Mouse (Mus musculus): Measurements from ENCODE around the gene Agrp. TPM values are rescaled to one million over a fixed set of nuclear protein-coding genes. Genes with fewer than 3 reads are reported as not detected.

The Agrp gene
- polyA plus RNA-seq, 1 experiment from 2014 or later: 0.89 TPM

DNA sequence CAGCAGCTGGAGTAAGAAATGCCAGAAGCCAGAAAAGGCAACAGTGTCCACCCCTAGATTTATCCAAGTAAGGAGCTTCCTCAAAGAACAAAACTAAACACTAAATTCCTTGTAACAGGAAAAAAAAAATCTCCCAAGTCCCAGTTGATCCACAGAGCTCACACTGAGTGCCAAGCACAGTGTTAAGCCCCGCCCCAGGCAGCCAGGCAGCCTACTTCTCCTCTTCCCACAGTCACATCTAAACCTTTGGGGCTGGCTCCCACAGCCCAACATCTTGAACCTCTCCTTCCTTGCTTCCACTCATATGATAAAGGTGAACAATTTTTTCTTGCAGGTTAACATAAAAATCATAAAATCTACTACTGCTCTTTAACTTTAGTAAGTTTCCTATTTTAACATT is 73.3 kb downstream of the Agrp start:
- Histone ChIP-seq H3K9ac (no peak overlapping the region), H3K27ac (ENCODE audit: low read depth) (no peak overlapping the region), H3K36me3 (ENCODE audit: insufficient read depth) (peaks cover 5% of the 10 kb centered on the region; the same call in 1 of the 2 replicates), H3K4me2 (no peak overlapping the region), H3K9me3 (ENCODE audit: low read depth, low read length) (no peaks in the 10 kb centered on the region), H3K4me3 (ENCODE audit: low read depth, low read length) (no peak overlapping the region), H3K4me1 (ENCODE audit: insufficient read depth) (peaks cover 10% of the 10 kb centered on the region), H3K27me3 (ENCODE audit: insufficient read depth, low read length) (no peaks in the 10 kb centered on the region)
- no peak for TF ChIP-seq CTCF (IDR thresholded peaks at IDR 0.05; ENCODE audit: low read depth)
- WGBS: 87% methylated on average over 1 of the region's 1 CpGs
- no peak for DNase-seq
- no peak for ATAC-seq (ENCODE audit: insufficient read depth)

DNA sequence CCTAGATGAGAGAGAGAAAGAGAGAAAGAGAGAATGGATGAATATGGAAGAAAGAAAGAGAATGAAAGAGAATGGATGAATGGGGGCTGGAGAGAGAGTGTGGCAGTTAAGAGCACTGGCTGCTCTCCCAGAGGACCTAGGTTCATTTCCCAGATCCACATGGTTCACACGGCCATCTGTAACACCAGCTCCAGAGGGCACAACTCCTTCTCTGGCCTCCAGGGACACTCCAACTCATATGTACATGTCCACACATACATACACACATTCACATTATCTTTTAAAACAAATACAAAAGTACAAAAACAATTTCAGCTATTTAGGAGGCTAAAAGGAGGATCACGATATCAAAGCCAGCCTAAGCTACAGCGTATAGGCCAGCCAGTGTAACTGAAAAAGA is 74.3 kb downstream of the Agrp start:
- Histone ChIP-seq H3K4me2 (no peak overlapping the region), H3K27ac (ENCODE audit: low read depth) (no peak overlapping the region), H3K4me1 (ENCODE audit: insufficient read depth) (peaks cover 10% of the 10 kb centered on the region), H3K36me3 (ENCODE audit: insufficient read depth) (peaks cover 5% of the 10 kb centered on the region; the same call in 1 of the 2 replicates), H3K4me3 (ENCODE audit: low read depth, low read length) (no peak overlapping the region), H3K9ac (no peak overlapping the region), H3K9me3 (ENCODE audit: low read depth, low read length) (no peaks in the 10 kb centered on the region), H3K27me3 (ENCODE audit: insufficient read depth, low read length) (no peaks in the 10 kb centered on the region)
- ATAC-seq (ENCODE audit: insufficient read depth) (no peak), DNase-seq (no peak)
- WGBS: 87% methylated on average over 3 of the region's 3 CpGs
- no peak for TF ChIP-seq CTCF (IDR thresholded peaks at IDR 0.05; ENCODE audit: low read depth)

DNA sequence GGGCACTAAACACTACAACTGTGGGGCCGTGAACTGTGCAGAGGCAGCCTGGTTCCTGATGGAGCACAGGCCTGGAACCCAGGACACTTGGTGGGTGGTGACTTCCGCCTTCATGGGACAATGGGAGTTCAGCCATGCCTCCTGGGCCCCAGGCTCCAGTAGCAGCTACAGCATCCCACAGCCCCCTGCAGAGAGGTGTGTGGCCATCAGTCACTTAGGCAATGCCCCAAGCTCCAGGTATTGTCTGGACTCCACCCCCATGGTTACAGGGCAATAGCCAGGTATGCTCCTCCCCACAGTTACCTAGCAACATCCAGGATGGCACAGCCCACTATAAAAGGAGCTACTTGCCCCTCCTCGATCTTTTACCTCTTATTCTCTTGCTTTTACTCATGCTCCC is 82.0 kb downstream of the Agrp start:
- no peak for TF ChIP-seq CTCF (IDR thresholded peaks at IDR 0.05; ENCODE audit: low read depth)

DNA sequence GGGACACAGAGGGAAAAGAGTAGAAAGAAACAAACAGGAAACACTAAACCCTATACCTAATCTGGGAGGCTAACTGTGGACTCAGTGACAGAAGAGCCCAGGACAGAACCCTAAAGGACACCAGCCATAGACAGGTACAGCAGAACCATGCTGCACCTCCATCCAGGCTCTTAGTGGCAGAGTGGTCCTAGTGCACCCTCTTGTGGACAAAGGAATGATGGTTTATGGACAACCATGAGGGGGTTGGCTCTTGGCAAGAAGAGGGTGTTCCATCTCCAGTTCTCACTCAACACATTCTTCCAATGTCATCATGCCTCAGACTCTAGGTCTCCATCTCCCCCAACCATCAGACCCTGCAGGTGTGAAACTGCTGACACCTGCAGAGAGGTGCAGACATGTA is 83.1 kb downstream of the Agrp start:
- no peaks in the 10 kb centered on the region for H3K27me3 ChIP-seq (ENCODE audit: insufficient read depth, low read length)
- no peak overlapping the region for H3K4me3 ChIP-seq (ENCODE audit: low read depth, low read length)
- H3K4me1 ChIP-seq (ENCODE audit: insufficient read depth): no peaks in the 10 kb centered on the region
- peak; percentile 86 for DNase-seq
- no peak overlapping the region for H3K4me2 ChIP-seq
- peak; percentile 94 for TF ChIP-seq CTCF (IDR thresholded peaks at IDR 0.05; ENCODE audit: low read depth)
- H3K9me3 ChIP-seq (ENCODE audit: low read depth, low read length): no peaks in the 10 kb centered on the region
- no peak overlapping the region for H3K27ac ChIP-seq (ENCODE audit: low read depth)
- H3K36me3 ChIP-seq (ENCODE audit: insufficient read depth): peaks cover 10% of the 10 kb centered on the region; the same call in 1 of the 2 replicates
- peak; percentile 77 for ATAC-seq (ENCODE audit: insufficient read depth)
- H3K9ac ChIP-seq: no peak overlapping the region

More for the DNA sequence above, 82.0 kb downstream of the Agrp start:
- H3K27ac ChIP-seq (ENCODE audit: low read depth): no peak overlapping the region
- H3K4me1 ChIP-seq (ENCODE audit: insufficient read depth): no peaks in the 10 kb centered on the region
- no peak overlapping the region for H3K4me2 ChIP-seq
- H3K27me3 ChIP-seq (ENCODE audit: insufficient read depth, low read length): no peaks in the 10 kb centered on the region
- H3K36me3 ChIP-seq (ENCODE audit: insufficient read depth): peaks cover 11% of the 10 kb centered on the region; the same call in 1 of the 2 replicates
- ATAC-seq (ENCODE audit: insufficient read depth) (no peak), DNase-seq (no peak)
- 74% methylated on average over 3 of the region's 3 CpGs for WGBS
- H3K9me3 ChIP-seq (ENCODE audit: low read depth, low read length): no peaks in the 10 kb centered on the region
- no peak overlapping the region for H3K4me3 ChIP-seq (ENCODE audit: low read depth, low read length)
- H3K9ac ChIP-seq: no peak overlapping the region

DNA sequence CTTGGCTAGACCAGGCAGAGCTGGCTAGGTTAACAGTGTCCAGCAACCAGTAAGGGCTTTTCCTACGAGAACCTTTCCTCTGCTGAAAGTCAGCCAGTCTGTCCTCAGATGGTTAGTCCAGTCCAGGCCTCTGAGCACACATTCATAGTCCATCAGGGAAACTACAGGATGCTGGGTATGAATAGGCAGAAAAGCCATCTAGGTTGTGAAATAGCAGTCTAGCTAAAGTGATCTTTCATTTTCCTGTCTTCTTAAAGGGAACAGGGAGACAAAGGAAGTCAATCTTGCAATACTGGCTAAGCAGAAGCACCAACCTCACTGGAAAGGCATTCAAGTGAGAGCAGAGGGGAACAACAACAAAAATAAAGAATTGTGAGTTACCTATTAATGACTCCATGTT is 84.4 kb downstream of the Agrp start:
- no peak overlapping the region for H3K4me2 ChIP-seq
- H3K4me1 ChIP-seq (ENCODE audit: insufficient read depth): no peaks in the 10 kb centered on the region
- 77% methylated on average over 1 of the region's 1 CpGs for WGBS
- H3K36me3 ChIP-seq (ENCODE audit: insufficient read depth): 0 out of 2 replicates have a peak, but pooled peaks cover 8% of the 10 kb centered on the region
- no peak overlapping the region for H3K4me3 ChIP-seq (ENCODE audit: low read depth, low read length)
- DNase-seq (no peak), ATAC-seq (ENCODE audit: insufficient read depth) (no peak)
- H3K27me3 ChIP-seq (ENCODE audit: insufficient read depth, low read length): no peaks in the 10 kb centered on the region
- TF ChIP-seq CTCF (IDR thresholded peaks at IDR 0.05; ENCODE audit: low read depth): no peak
- no peak overlapping the region for H3K27ac ChIP-seq (ENCODE audit: low read depth)
- H3K9ac ChIP-seq: no peak overlapping the region
- no peaks in the 10 kb centered on the region for H3K9me3 ChIP-seq (ENCODE audit: low read depth, low read length)

DNA sequence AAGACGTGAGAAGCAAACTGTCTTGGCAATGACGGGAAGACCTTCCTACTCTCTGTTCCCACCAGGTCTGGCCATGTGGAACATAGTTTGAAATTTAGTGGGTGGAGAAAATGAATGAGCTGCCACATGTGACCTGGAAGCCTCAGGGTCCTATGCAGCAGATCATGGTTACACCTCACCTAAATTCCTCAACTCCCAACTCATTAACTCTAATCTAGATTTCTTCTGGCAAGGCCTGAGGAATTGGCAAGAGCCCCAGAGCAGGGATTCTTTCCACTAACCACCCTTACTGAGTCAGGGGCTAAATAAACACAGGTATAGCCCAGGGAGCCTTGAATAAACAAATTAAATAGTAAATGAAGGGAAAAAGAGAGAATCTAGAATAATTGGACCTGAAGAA is 85.2 kb downstream of the Agrp start:
- no peak for ATAC-seq (ENCODE audit: insufficient read depth)
- no peak for TF ChIP-seq CTCF (IDR thresholded peaks at IDR 0.05; ENCODE audit: low read depth)
- Histone ChIP-seq H3K9me3 (ENCODE audit: low read depth, low read length) (no peaks in the 10 kb centered on the region), H3K36me3 (ENCODE audit: insufficient read depth) (0 out of 2 replicates have a peak, but pooled peaks cover 6% of the 10 kb centered on the region), H3K9ac (no peak overlapping the region), H3K4me3 (ENCODE audit: low read depth, low read length) (no peak overlapping the region), H3K27ac (ENCODE audit: low read depth) (no peak overlapping the region), H3K27me3 (ENCODE audit: insufficient read depth, low read length) (no peaks in the 10 kb centered on the region), H3K4me2 (no peak overlapping the region), H3K4me1 (ENCODE audit: insufficient read depth) (no peaks in the 10 kb centered on the region)
- no peak for DNase-seq
- 84% methylated on average over 2 of the region's 2 CpGs for WGBS

DNA sequence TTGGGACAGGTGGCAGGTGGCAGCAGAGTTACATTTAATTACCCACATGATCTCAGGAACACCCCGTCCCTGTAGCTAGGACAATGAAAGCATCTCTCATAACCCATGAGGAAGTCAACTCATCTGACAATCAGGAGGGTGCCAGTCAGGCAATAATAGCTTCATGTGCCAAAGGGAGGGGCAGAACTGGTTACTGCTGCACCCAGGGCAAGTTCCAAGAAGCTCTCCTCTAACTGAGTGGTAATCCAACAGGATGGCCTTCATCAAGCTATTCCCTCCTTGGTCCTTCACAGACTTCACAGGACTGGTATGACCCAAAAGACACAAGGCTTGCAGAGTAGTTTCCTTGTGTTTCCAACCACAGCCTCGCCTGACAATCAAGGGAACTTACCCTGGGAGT is 87.1 kb downstream of the Agrp start:
- Histone ChIP-seq H3K4me3 (ENCODE audit: low read depth, low read length) (no peak overlapping the region), H3K9ac (no peak overlapping the region), H3K4me1 (ENCODE audit: insufficient read depth) (peaks cover 3% of the 10 kb centered on the region; the same call in 1 of the 2 replicates), H3K36me3 (ENCODE audit: insufficient read depth) (0 out of 2 replicates have a peak, but pooled peaks cover 5% of the 10 kb centered on the region), H3K4me2 (no peak overlapping the region), H3K9me3 (ENCODE audit: low read depth, low read length) (no peaks in the 10 kb centered on the region), H3K27me3 (ENCODE audit: insufficient read depth, low read length) (no peaks in the 10 kb centered on the region), H3K27ac (ENCODE audit: low read depth) (no peak overlapping the region)
- no peak for TF ChIP-seq CTCF (IDR thresholded peaks at IDR 0.05; ENCODE audit: low read depth)
- no peak for DNase-seq
- ATAC-seq (ENCODE audit: insufficient read depth): no peak
- 71% methylated on average over 2 of the region's 2 CpGs for WGBS

DNA sequence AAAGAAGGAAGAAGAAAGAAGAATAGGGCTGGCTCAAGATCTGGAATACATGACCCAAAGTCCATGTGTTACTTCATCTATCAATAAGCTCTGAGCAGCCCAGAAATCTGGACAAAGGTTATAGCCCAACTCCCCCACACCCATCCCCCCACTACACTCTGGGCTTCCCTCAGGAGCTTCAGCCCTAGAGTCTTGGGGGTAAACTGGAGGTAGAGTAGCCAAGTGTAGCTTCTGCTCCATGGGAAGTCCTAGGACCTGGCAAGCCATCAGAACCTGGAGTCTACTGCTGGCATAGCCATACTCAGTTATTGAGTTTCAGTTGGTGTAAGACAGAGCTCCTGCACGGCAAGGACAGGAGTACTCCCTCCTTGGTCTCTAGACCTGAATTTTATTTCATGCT is 87.7 kb downstream of the Agrp start:
- Histone ChIP-seq H3K4me1 (ENCODE audit: insufficient read depth) (peaks cover 5% of the 10 kb centered on the region; the same call in 1 of the 2 replicates), H3K4me2 (no peak overlapping the region), H3K9ac (no peak overlapping the region), H3K36me3 (ENCODE audit: insufficient read depth) (0 out of 2 replicates have a peak, but pooled peaks cover 5% of the 10 kb centered on the region), H3K27ac (ENCODE audit: low read depth) (no peak overlapping the region), H3K9me3 (ENCODE audit: low read depth, low read length) (no peaks in the 10 kb centered on the region), H3K4me3 (ENCODE audit: low read depth, low read length) (no peak overlapping the region), H3K27me3 (ENCODE audit: insufficient read depth, low read length) (no peaks in the 10 kb centered on the region)
- DNase-seq (no peak), ATAC-seq (ENCODE audit: insufficient read depth) (no peak)
- TF ChIP-seq CTCF (IDR thresholded peaks at IDR 0.05; ENCODE audit: low read depth): no peak
- WGBS: 90% methylated on average over 1 of the region's 1 CpGs
